Mouse (Mus musculus) lung, postnatal 0 days (tissue): ENCODE data around the gene Nt5e.

Experiments used
- CTCF ChIP-seq: IDR thresholded peaks from 2 replicates; pipeline ENCODE4 v1.5.1; 2016; ENCODE audit warnings: antibody characterized with exemption, mild to moderate bottlenecking
- EP300 ChIP-seq: IDR thresholded peaks from 2 replicates; pipeline ENCODE4 v1.6.1; 2016; ENCODE audit warnings: antibody characterized with exemption, mild to moderate bottlenecking, control low read depth

GRCm38 (mm10) chr9:88296321-88296720 is 30.7 kb upstream of the Nt5e start:
- TF ChIP-seq EP300: no peak
- TF ChIP-seq CTCF: no peak
